Mouse (Mus musculus): ENCODE results near the gene Coq10a. TPM values are rescaled to one million over a fixed set of nuclear protein-coding genes. Genes with fewer than 3 reads are reported as not detected.
A peak's percentile ranks its signal among the peaks of the same experiment; 100 is the strongest.

Coq10a gene
- total RNA-seq, 1 experiment, result 8.2 TPM

GRCm38 (mm10) chr10:128377940-128378448 lies 9.2 kb upstream of the Coq10a start:
- H3K27ac ChIP-seq (ENCODE audit: insufficient read depth, low read depth, low read length, poor library complexity, severe bottlenecking), result no peak overlapping the region
- H3K9me3 ChIP-seq (ENCODE audit: control insufficient read depth, insufficient read depth, low read depth, low read length), result no peaks in the 10 kb centered on the region
- H3K36me3 ChIP-seq (ENCODE audit: control insufficient read depth, insufficient read depth, low read length, poor library complexity, severe bottlenecking), result peaks cover 24% of the 10 kb centered on the region
- TF ChIP-seq MAFK (IDR thresholded peaks at IDR 0.05; ENCODE audit: insufficient read depth, low read depth, low read length) (no peak), ZC3H11A (IDR thresholded peaks at IDR 0.05; ENCODE audit: borderline replicate concordance, low read depth, low read length) (no peak), CHD2 (IDR thresholded peaks at IDR 0.05; ENCODE audit: low read depth, low read length) (no peak), ZNF384 (IDR thresholded peaks at IDR 0.05; ENCODE audit: low read depth, low read length) (no peak), HCFC1 (IDR thresholded peaks at IDR 0.05; ENCODE audit: borderline replicate concordance, insufficient read depth, low read length) (no peak)
- H3K4me3 ChIP-seq (ENCODE audit: insufficient read depth in 1 of 2, low read depth in 1 of 2, low read length in 2 of 2, poor library complexity in 1 of 2, severe bottlenecking in 1 of 2), result peak overlapping the region; percentile 83 to 96
- H3K9ac ChIP-seq (ENCODE audit: insufficient read depth, low read depth, low read length, poor library complexity, severe bottlenecking), result peak overlapping the region; percentile 97; the same call in 1 of the 2 replicates
- DNase-seq (ENCODE audit: low read depth, low spot score), result no peak
- H3K4me1 ChIP-seq (ENCODE audit: control insufficient read depth in 2 of 2, insufficient read depth in 2 of 2, low read length in 2 of 2, poor library complexity in 1 of 2), result peaks cover 3 to 5% of the 10 kb centered on the region in 2 experiments; a peak in 2 of 4 replicates
- in situ Hi-C loops (cut with MboI; ENCODE audit: low sequenced_read_pairs in 2 of 2, unreplicated experiment in 2 of 2), result no loop called here

GRCm38 (mm10) chr10:128377222-128377939 lies 8.6 kb upstream of the Coq10a start:
- in situ Hi-C loops (cut with MboI; ENCODE audit: low sequenced_read_pairs in 2 of 2, unreplicated experiment in 2 of 2), result no loop called here
- Histone ChIP-seq H3K4me1 (ENCODE audit: control insufficient read depth in 2 of 2, insufficient read depth in 2 of 2, low read length in 2 of 2, poor library complexity in 1 of 2) (peaks cover 3 to 6% of the 10 kb centered on the region in 2 experiments; a peak in 2 of 4 replicates), H3K9me3 (ENCODE audit: control insufficient read depth, insufficient read depth, low read depth, low read length) (no peaks in the 10 kb centered on the region), H3K4me3 (ENCODE audit: insufficient read depth in 1 of 2, low read depth in 1 of 2, low read length in 2 of 2, poor library complexity in 1 of 2, severe bottlenecking in 1 of 2) (peak overlapping the region; percentile 83 to 96), H3K9ac (ENCODE audit: insufficient read depth, low read depth, low read length, poor library complexity, severe bottlenecking) (peak overlapping the region; percentile 97), H3K36me3 (ENCODE audit: control insufficient read depth, insufficient read depth, low read length, poor library complexity, severe bottlenecking) (peaks cover 18% of the 10 kb centered on the region), H3K27ac (ENCODE audit: insufficient read depth, low read depth, low read length, poor library complexity, severe bottlenecking) (peak overlapping the region; percentile 10; the same call in 1 of the 2 replicates)
- DNase-seq (ENCODE audit: low read depth, low spot score), result no peak
- TF ChIP-seq ZNF384 (IDR thresholded peaks at IDR 0.05; ENCODE audit: low read depth, low read length), result no peak
- TF ChIP-seq CHD2 (IDR thresholded peaks at IDR 0.05; ENCODE audit: low read depth, low read length), result no peak
- TF ChIP-seq MAFK (IDR thresholded peaks at IDR 0.05; ENCODE audit: insufficient read depth, low read depth, low read length), result no peak
- TF ChIP-seq ZC3H11A (IDR thresholded peaks at IDR 0.05; ENCODE audit: borderline replicate concordance, low read depth, low read length), result no peak
- TF ChIP-seq HCFC1 (IDR thresholded peaks at IDR 0.05; ENCODE audit: borderline replicate concordance, insufficient read depth, low read length), result peak; percentile 56; the same call in 1 of the 2 replicates

- Histone ChIP-seq H3K9me3 (ENCODE audit: control insufficient read depth, insufficient read depth, low read depth, low read length) (no peaks in the 10 kb centered on the region), H3K9ac (ENCODE audit: insufficient read depth, low read depth, low read length, poor library complexity, severe bottlenecking) (peak within 1 kb of the TSS; percentile 97), H3K36me3 (ENCODE audit: control insufficient read depth, insufficient read depth, low read length, poor library complexity, severe bottlenecking) (peaks cover 11% of the 10 kb centered on the region), H3K4me3 (ENCODE audit: insufficient read depth in 1 of 2, low read depth in 1 of 2, low read length in 2 of 2, poor library complexity in 1 of 2, severe bottlenecking in 1 of 2) (peak within 1 kb of the TSS; percentile 83 to 96), H3K27ac (ENCODE audit: insufficient read depth, low read depth, low read length, poor library complexity, severe bottlenecking) (peak within 1 kb of the TSS; percentile 10; the same call in 1 of the 2 replicates), H3K4me1 (ENCODE audit: control insufficient read depth in 2 of 2, insufficient read depth in 2 of 2, low read length in 2 of 2, poor library complexity in 1 of 2) (peaks cover 3 to 6% of the 10 kb centered on the region in 2 experiments; a peak in 2 of 4 replicates)
- TF ChIP-seq HCFC1 (IDR thresholded peaks at IDR 0.05; ENCODE audit: borderline replicate concordance, insufficient read depth, low read length) (no peak), ZNF384 (IDR thresholded peaks at IDR 0.05; ENCODE audit: low read depth, low read length) (no peak), CHD2 (IDR thresholded peaks at IDR 0.05; ENCODE audit: low read depth, low read length) (no peak), ZC3H11A (IDR thresholded peaks at IDR 0.05; ENCODE audit: borderline replicate concordance, low read depth, low read length) (no peak), MAFK (IDR thresholded peaks at IDR 0.05; ENCODE audit: insufficient read depth, low read depth, low read length) (no peak)
- DNase-seq (ENCODE audit: low read depth, low spot score), result no peak
- in situ Hi-C loops (cut with MboI; ENCODE audit: low sequenced_read_pairs in 2 of 2, unreplicated experiment in 2 of 2), result no loop called here
Observed at GRCm38 (mm10) chr10:128376455-128377211, 7.8 kb upstream of the Coq10a start, which contains the start of gene Ankrd52. Gene Ankrd52, plus strand, starts transcription at chr10:128377115.

GRCm38 (mm10) chr10:128376099-128376454 lies 7.3 kb upstream of the Coq10a start:
- no peak overlapping the region for H3K27ac ChIP-seq (ENCODE audit: insufficient read depth, low read depth, low read length, poor library complexity, severe bottlenecking)
- DNase-seq (ENCODE audit: low read depth, low spot score), result no peak
- in situ Hi-C loops (cut with MboI; ENCODE audit: low sequenced_read_pairs in 2 of 2, unreplicated experiment in 2 of 2), result no loop called here
- H3K4me1 ChIP-seq (ENCODE audit: control insufficient read depth in 2 of 2, insufficient read depth in 2 of 2, low read length in 2 of 2, poor library complexity in 1 of 2), result peaks cover 3 to 6% of the 10 kb centered on the region in 2 experiments; a peak in 3 of 4 replicates
- TF ChIP-seq ZC3H11A (IDR thresholded peaks at IDR 0.05; ENCODE audit: borderline replicate concordance, low read depth, low read length) (no peak), ZNF384 (IDR thresholded peaks at IDR 0.05; ENCODE audit: low read depth, low read length) (no peak), MAFK (IDR thresholded peaks at IDR 0.05; ENCODE audit: insufficient read depth, low read depth, low read length) (no peak), HCFC1 (IDR thresholded peaks at IDR 0.05; ENCODE audit: borderline replicate concordance, insufficient read depth, low read length) (no peak)
- peaks cover 8% of the 10 kb centered on the region for H3K36me3 ChIP-seq (ENCODE audit: control insufficient read depth, insufficient read depth, low read length, poor library complexity, severe bottlenecking)
- peak overlapping the region; percentile 97; the same call in 1 of the 2 replicates for H3K9ac ChIP-seq (ENCODE audit: insufficient read depth, low read depth, low read length, poor library complexity, severe bottlenecking)
- H3K4me3 ChIP-seq (ENCODE audit: insufficient read depth in 1 of 2, low read depth in 1 of 2, low read length in 2 of 2, poor library complexity in 1 of 2, severe bottlenecking in 1 of 2), result peak overlapping the region; percentile 56 to 83
- no peaks in the 10 kb centered on the region for H3K9me3 ChIP-seq (ENCODE audit: control insufficient read depth, insufficient read depth, low read depth, low read length)
